Mouse (Mus musculus) 416B (cell line): ENCODE measurements around the gene Tent5a.

ENCODE experiments used
- DNase-seq: peaks from one replicate; pipeline ENCODE4 v3.0.0; 2011; ENCODE audit warnings: low read depth

Tent5a gene

DNA sequence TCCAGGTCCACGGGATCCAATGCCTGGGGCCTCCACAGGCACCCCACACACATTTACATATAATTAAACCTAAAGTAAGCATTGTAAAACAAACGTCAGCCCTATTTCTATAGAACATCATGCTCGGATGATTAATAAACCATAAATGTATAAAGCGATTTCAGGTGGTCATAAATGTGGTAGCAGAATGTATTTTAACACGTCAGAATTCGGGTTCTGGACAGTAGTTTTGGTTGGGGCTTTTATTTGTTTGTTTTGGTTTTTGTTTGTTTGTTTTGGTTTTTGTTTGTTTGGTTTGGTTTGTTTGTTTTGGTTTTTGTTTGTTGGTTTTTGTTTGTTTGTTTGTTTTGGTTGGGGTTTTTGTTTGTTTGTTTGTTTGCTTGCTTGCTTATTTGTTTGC lies 14.7 kb downstream of the Tent5a start, which contains the start of gene Gm11114:
Gene Gm11114, plus strand, starts transcription at position 301 of the 400 bp plus-strand sequence.
- no peak for DNase-seq

DNA sequence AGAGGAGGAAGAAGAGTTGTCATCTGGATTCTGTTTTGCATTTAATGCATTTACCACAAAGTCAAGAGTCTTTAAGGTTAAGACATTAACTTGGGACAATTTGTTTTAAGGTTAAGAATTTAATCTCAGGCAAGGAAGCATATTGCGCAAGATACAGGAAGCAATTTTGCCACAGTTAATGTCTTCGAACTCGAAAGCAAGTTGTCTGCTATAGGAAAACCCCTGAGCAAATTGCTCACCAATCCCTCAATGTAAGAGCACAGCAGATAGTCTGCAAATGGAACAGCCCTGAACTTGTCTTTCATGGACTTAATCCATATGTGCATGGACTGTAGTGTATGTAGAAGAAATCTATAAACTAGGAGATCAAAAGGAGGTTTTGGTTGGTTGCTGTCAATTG lies 23.8 kb downstream of the Tent5a start:
- peak; percentile 51 for DNase-seq

- DNase-seq: no peak
These were observed 24.3 kb downstream of the Tent5a start for GRCm38 (mm10) chr9:85302849-85303248.

DNA sequence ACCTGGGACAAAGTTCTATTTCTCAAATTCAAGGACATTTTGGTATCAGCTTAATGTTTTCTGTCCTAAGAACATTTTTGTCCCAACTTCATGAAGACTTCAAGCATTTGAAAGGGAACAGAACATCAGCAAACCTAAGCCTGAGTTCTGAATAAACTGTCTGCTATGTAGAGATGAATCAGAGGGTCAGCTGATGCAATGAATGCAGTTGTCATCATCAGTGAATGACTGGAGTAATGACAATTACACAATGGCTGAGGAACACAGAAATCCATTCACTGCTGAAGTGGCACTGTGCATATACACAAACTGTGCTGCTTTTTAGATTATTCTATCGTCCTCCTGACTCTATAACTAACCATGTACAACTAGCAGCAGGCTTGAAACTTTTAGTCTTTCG lies 53.0 kb downstream of the Tent5a start:
- DNase-seq: peak; percentile 35
